Mouse (Mus musculus) hindbrain, postnatal 0 days (tissue): ENCODE measurements around the gene Tmem151b. TPM values are rescaled to one million over a fixed set of nuclear protein-coding genes. Genes with fewer than 3 reads are reported as not detected.

Source experiments
- ATAC-seq: fragments of 200-750 bp; cut with Nextera tagmentation; 2 replicates; pipeline ENCODE4 v1.8.0; 2017; ENCODE audit warnings: mild to moderate bottlenecking, moderate TSS enrichment, moderate library complexity
- DNase-seq: peaks from one replicate; pipeline ENCODE4 v3.0.0-alpha.2; 2015; ENCODE audit warnings: low spot score
- H3K27ac ChIP-seq: fragments of 300-500 bp; sonication (generic); 2 replicates; pipeline ENCODE4 v1.5.1; 2014; ENCODE audit warnings: mild to moderate bottlenecking
- H3K27me3 ChIP-seq: fragments of 300-500 bp; sonication (generic); 2 replicates; pipeline ENCODE4 v1.6.1; 2014; ENCODE audit warnings: low read length, mixed read lengths; ENCODE audit not compliant: insufficient read depth
- H3K36me3 ChIP-seq: fragments of 300-500 bp; sonication (generic); 2 replicates; pipeline ENCODE4 v1.6.1; 2014; ENCODE audit warnings: low read length, mixed read lengths; ENCODE audit not compliant: insufficient read depth
- H3K4me1 ChIP-seq: fragments of 300-500 bp; sonication (generic); 2 replicates; pipeline ENCODE4 v1.6.1; 2014; ENCODE audit warnings: antibody characterized with exemption, low read length, mixed read lengths; ENCODE audit not compliant: insufficient read depth
- H3K4me2 ChIP-seq: fragments of 300-500 bp; sonication (generic); 2 replicates; pipeline ENCODE4 v1.6.1; 2014; ENCODE audit warnings: low read depth, mild to moderate bottlenecking, low read length, moderate library complexity, mixed read lengths
- H3K4me3 ChIP-seq: fragments of 300-500 bp; sonication (generic); 2 replicates; pipeline ENCODE4 v1.5.1; 2014; ENCODE audit warnings: low read length
- H3K9ac ChIP-seq: fragments of 300-500 bp; sonication (generic); replicated peaks from 2 replicates; pipeline ENCODE4 v1.6.1; 2014; ENCODE audit warnings: mild to moderate bottlenecking, low read length, moderate library complexity, mixed read lengths
- H3K9me3 ChIP-seq: fragments of 300-500 bp; sonication (generic); 2 replicates; pipeline ENCODE4 v1.6.1; 2016; ENCODE audit warnings: low read length, mixed read lengths
- CTCF ChIP-seq: IDR thresholded peaks from 2 replicates; pipeline ENCODE4 v1.5.1; 2016; ENCODE audit warnings: antibody characterized with exemption, control low read depth, low read depth
- WGBS: fragments of 180-500 bp; shearing (Covaris S2); extraction: QIAGEN DNeasy Blood & Tissue Kit; methylation state at CpG from one replicate; pipeline ENCODE4 v1.1.7; 2014; 5-methylcytosine and 5-hydroxymethylcytosine counted together
- polyA plus RNA-seq: library from polyadenylated mRNA; unstranded; fragments of >200 nt; fragmentation: Nextera tagmentation; extraction: Ambion mirVana; gene quantifications from 2 replicates; pipeline ENCODE4 v1.2.1, GENCODE M21; 2015
- total RNA-seq: library from RNA; depleted of rRNA; stranded (reverse); fragments of >200 nt; gene quantifications from 2 replicates; pipeline ENCODE4 v1.2.3, GENCODE M21; 2014

Tmem151b gene
- total and polyA plus RNA-seq, 2 experiments from 2014 or later: 29.8 to 114 TPM

DNA sequence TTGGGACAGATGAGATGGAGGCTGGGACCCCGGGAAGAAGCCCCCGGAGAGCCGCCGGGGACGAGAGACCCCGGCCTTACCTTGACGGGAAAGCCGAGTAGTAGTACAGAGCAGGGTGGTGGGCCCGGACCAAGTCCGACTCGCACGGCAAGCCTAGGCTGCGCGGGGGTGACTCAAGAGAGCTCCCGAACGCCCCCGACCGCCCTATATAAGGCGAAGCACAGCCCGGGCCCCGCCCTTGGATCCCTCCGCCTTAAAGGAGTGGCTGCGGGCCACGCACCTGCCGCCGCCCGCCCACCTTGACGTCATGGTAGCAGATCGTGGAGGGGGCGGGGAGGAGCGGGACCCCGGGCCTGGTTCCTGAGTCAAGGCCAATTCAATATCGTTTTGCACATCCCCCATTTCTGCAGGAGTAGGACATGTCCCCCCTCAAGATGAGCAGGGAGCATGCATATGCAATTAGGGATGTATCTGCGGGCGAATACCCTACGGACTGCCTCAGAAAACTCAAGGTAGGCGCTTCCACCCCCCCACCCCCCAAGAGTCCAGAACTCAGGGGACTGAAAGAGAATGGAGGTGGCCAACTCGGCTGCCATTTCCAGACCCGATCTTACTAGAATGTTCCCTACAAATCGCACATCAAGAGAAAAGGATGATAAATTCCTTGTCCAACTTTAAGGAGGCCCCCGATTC is 23.8 kb upstream of the Tmem151b start, which contains the start of gene Hsp90ab1:
Hsp90ab1 (minus strand) TSS at position 185 of the 693 bp plus-strand sequence.
- peak; percentile 99 for DNase-seq
- Histone ChIP-seq H3K27me3 (no peaks in the 10 kb centered on the region), H3K27ac (peak within 1 kb of the TSS; percentile 96), H3K4me2 (peak within 1 kb of the TSS; percentile 79), H3K9me3 (no peaks in the 10 kb centered on the region), H3K4me1 (peaks cover 3% of the 10 kb centered on the region; the same call in 1 of the 2 replicates), H3K36me3 (peaks cover 33% of the 10 kb centered on the region), H3K4me3 (peak within 1 kb of the TSS; percentile 100), H3K9ac (peak within 1 kb of the TSS; percentile 100)
- under 1% methylated on average over 38 of the region's 41 CpGs for WGBS
- peak; percentile 83 for ATAC-seq
- TF ChIP-seq CTCF: no peak

DNA sequence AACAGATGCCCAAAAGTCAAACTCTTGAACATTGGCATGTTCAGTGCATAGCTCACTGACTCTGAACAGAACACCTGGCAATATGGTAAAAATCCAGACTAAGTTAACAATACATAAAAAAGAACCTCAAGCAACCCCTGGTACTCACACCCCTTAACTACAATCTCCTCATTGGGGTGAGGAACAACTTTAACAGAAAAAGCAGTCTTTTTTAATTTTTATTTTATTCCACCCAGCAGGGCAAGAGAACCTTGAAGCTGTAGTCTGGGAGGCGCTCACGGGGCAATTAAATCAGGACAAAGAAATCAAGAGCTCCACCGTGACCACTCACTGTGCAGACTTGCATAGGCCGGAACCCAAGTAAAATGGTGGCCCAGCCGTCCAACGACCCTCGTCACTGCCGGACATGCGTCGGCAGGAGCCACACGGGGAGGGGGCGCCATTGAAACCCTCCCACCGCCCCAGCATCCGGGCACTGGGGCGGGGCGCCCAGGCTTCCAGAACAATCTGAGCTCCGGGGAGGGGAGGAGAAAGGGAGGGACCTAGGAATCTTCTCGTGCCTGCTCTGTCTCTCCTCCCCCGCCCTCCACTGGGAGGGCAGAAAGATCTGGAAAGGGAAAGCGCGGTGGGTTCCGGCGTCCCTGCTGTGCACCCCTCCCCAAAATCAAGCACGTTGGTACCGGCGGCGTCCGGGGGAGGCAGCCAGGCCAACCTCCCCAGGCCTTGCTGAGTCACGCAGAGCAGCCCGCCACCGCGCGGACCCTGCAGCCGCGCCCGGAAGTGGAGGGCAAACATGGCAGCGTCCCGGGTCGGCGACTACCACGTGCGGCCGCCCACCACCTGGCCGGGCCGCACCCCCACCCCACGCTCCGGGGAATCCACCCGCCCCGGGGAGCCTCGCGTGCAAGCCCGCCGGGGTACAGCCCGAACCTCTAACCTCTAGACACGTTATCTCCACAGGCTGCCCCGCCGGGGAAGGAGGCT is 22.9 kb upstream of the Tmem151b start:
- TF ChIP-seq CTCF: peak; percentile 7
- no peaks in the 10 kb centered on the region for H3K27me3 ChIP-seq
- ATAC-seq: peak; percentile 69

DNA sequence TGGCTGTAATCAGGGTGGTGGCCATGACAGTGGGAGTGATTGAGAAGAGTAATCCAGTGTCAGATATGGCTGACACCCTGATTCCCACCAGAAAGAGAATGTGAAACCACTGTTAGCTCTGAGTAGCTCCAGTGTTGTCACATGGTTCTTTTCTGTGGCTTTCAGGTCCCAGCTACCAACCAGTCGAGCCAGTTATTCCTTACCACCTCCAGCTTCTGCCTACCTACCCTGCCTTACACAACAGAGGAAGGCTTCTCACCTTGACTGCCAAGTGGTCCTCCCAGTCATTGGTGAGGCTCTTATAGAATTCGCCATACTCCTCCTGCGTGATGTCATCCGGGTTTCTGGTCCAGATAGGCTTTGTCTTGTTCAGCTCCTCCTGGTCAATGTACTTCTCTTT is 20.5 kb upstream of the Tmem151b start:
- TF ChIP-seq CTCF: no peak
- H3K4me2 ChIP-seq: no peak overlapping the region
- peaks cover 58% of the 10 kb centered on the region for H3K36me3 ChIP-seq
- H3K27ac ChIP-seq: no peak overlapping the region
- peaks cover 5% of the 10 kb centered on the region for H3K4me1 ChIP-seq
- H3K4me3 ChIP-seq: no peak overlapping the region
- no peak for DNase-seq
- H3K27me3 ChIP-seq: no peaks in the 10 kb centered on the region
- no peak overlapping the region for H3K9ac ChIP-seq
- WGBS: 90% methylated on average over 4 of the region's 4 CpGs
- H3K9me3 ChIP-seq: no peaks in the 10 kb centered on the region
- no peak for ATAC-seq

More for the DNA sequence above, 22.9 kb upstream of the Tmem151b start:
- peaks cover 3% of the 10 kb centered on the region; the same call in 1 of the 2 replicates for H3K4me1 ChIP-seq
- peak overlapping the region; percentile 79 for H3K4me2 ChIP-seq
- H3K27ac ChIP-seq: peak overlapping the region; percentile 96
- peak overlapping the region; percentile 100 for H3K4me3 ChIP-seq
- peak overlapping the region; percentile 100 for H3K9ac ChIP-seq
- peaks cover 42% of the 10 kb centered on the region for H3K36me3 ChIP-seq
- H3K9me3 ChIP-seq: no peaks in the 10 kb centered on the region
- under 1% methylated on average over 52 of the region's 57 CpGs for WGBS
- peak; percentile 95 for DNase-seq

DNA sequence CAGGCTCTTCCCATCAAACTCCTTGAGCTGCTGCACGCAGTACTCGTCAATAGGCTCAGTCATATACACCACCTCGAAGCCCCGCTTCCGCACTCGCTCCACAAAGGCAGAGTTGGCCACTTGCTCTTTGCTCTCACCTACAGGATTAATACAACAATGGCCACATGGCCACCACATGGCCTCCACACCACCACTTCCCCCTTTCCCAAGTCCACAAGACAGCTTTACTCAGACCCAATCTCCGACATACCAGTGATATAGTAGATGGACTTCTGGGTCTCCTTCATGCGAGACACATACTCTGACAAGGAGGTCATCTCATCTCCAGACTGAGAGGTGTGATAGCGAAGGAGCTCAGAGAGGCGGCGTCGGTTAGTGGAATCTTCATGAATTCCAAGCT is 19.5 kb upstream of the Tmem151b start:
- ATAC-seq: no peak
- Histone ChIP-seq H3K27me3 (no peaks in the 10 kb centered on the region), H3K9ac (no peak overlapping the region), H3K36me3 (peaks cover 58% of the 10 kb centered on the region), H3K27ac (no peak overlapping the region), H3K4me1 (peaks cover 9% of the 10 kb centered on the region; the same call in 1 of the 2 replicates), H3K4me2 (no peak overlapping the region), H3K4me3 (no peak overlapping the region), H3K9me3 (no peaks in the 10 kb centered on the region)
- no peak for DNase-seq
- no peak for TF ChIP-seq CTCF
- 89% methylated on average over 12 of the region's 12 CpGs for WGBS

DNA sequence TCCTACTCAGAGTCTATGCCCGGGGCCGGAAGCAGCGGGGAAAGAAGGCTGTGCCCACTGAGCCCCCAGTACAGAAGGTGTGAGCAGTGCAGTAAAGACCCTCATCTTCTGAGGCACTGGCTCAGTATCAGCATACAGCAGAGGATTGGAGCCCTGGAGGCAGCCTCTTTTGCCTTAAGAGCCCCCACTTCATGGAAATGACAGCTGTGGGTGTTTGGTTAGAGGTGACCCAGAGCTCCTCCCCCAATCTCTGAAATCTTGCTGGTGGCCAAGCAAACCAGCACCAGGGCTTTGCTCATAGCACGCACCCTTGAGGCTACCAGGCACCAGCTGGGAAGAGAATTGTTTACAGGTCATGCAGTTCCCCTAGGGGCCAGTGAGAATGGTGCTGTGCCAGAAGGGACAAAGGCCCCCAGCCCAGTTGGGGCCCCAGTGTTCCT is 17.7 kb upstream of the Tmem151b start:
- Histone ChIP-seq H3K27ac (peak overlapping the region; percentile 22; the same call in 1 of the 2 replicates), H3K27me3 (no peaks in the 10 kb centered on the region), H3K9ac (no peak overlapping the region), H3K4me3 (no peak overlapping the region), H3K36me3 (peaks cover 58% of the 10 kb centered on the region), H3K9me3 (no peaks in the 10 kb centered on the region), H3K4me1 (peaks cover 9% of the 10 kb centered on the region; the same call in 1 of the 2 replicates), H3K4me2 (no peak overlapping the region)
- ATAC-seq (no peak), DNase-seq (no peak)
- WGBS: 19% methylated on average over 4 of the region's 4 CpGs
- TF ChIP-seq CTCF: no peak

DNA sequence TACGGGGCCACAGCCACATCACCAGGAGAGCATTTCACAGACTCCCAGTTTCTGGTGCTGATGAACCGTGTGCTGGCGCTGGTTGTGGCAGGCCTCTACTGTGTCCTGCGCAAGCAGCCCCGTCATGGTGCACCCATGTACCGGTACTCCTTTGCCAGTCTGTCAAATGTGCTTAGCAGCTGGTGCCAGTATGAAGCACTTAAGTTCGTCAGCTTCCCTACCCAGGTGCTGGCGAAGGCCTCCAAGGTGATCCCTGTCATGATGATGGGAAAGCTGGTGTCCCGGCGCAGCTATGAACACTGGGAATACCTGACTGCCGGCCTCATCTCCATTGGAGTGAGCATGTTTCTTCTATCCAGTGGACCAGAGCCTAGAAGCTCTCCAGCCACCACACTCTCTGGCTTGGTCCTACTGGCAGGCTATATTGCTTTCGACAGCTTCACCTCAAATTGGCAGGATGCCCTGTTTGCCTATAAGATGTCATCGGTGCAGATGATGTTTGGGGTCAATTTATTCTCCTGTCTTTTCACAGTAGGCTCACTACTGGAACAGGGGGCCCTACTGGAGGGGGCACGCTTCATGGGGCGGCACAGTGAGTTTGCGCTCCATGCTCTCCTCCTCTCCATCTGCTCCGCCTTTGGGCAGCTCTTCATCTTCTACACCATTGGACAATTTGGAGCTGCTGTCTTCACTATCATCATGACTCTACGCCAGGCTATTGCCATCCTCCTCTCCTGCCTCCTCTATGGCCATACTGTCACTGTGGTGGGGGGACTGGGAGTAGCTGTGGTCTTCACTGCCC is 17.1 kb upstream of the Tmem151b start:
- no peak for DNase-seq
- Histone ChIP-seq H3K36me3 (peaks cover 58% of the 10 kb centered on the region), H3K27me3 (no peaks in the 10 kb centered on the region), H3K4me2 (no peak overlapping the region), H3K4me3 (no peak overlapping the region), H3K4me1 (peaks cover 9% of the 10 kb centered on the region; the same call in 1 of the 2 replicates), H3K27ac (peak overlapping the region; percentile 22; the same call in 1 of the 2 replicates), H3K9me3 (no peaks in the 10 kb centered on the region), H3K9ac (no peak overlapping the region)
- TF ChIP-seq CTCF: no peak
- no peak for ATAC-seq
- WGBS: 61% methylated on average over 18 of the region's 18 CpGs
